Mouse (Mus musculus) c-Kit-positive CD71-positive TER-119-negative erythroid progenitor cells, embryonic 14.5 days (primary cell): ENCODE results near the gene Pou6f1.
"Not testable (repeated sequence)": the region's sequence is repeated elsewhere in the genome, so short reads cannot be mapped to it uniquely, and the experiment has no call there.

Experiments used
- DNase-seq: peaks from one replicate; pipeline ENCODE4 v3.0.0-alpha.2; 2013; ENCODE audit warnings: low read depth

The Pou6f1 gene

GRCm38 (mm10) chr15:100599276-100600046 lies at the start of gene Pou6f1:
TSS of gene Pou6f1 (minus strand) at chr15:100599984.
- DNase-seq, result no peak

- no peak for DNase-seq
Observed at GRCm38 (mm10) chr15:100646161-100646560, 46.4 kb upstream of the Pou6f1 start.

GRCm38 (mm10) chr15:100642451-100642850 lies 42.7 kb upstream of the Pou6f1 start:
- no peak for DNase-seq

GRCm38 (mm10) chr15:100641226-100641810 lies 41.5 kb upstream of the Pou6f1 start:
- DNase-seq, result no peak

- DNase-seq, result no peak
Observed at GRCm38 (mm10) chr15:100639972-100640750, 40.4 kb upstream of the Pou6f1 start.

- DNase-seq, result no peak
Observed at GRCm38 (mm10) chr15:100637661-100638060, 37.9 kb upstream of the Pou6f1 start.

- DNase-seq, result no peak
Observed at GRCm38 (mm10) chr15:100636700-100637501, 37.1 kb upstream of the Pou6f1 start, which contains the start of gene Smagp. TSS of gene Smagp (minus strand) at chr15:100636940.

GRCm38 (mm10) chr15:100635851-100636645 lies 36.3 kb upstream of the Pou6f1 start:
- no peak for DNase-seq

- no peak for DNase-seq
Observed at GRCm38 (mm10) chr15:100635239-100635638, 35.5 kb upstream of the Pou6f1 start.

GRCm38 (mm10) chr15:100633341-100633740 lies 33.6 kb upstream of the Pou6f1 start:
- no peak for DNase-seq

- no peak for DNase-seq
Observed at GRCm38 (mm10) chr15:100632323-100632722, 32.5 kb upstream of the Pou6f1 start.

- DNase-seq, result no peak
Observed at GRCm38 (mm10) chr15:100631454-100632170, 31.8 kb upstream of the Pou6f1 start.

- DNase-seq, result no peak
Observed at GRCm38 (mm10) chr15:100630126-100630525, 30.3 kb upstream of the Pou6f1 start.

GRCm38 (mm10) chr15:100628797-100629196 lies 29.0 kb upstream of the Pou6f1 start:
- DNase-seq, result no peak

- DNase-seq, result no peak
Observed at GRCm38 (mm10) chr15:100627774-100628370, 28.1 kb upstream of the Pou6f1 start.

GRCm38 (mm10) chr15:100627287-100627686 lies 27.5 kb upstream of the Pou6f1 start:
- DNase-seq, result no peak

GRCm38 (mm10) chr15:100624435-100624834 lies 24.7 kb upstream of the Pou6f1 start:
- no peak for DNase-seq

GRCm38 (mm10) chr15:100623754-100624153 lies 24.0 kb upstream of the Pou6f1 start:
- no peak for DNase-seq

GRCm38 (mm10) chr15:100622164-100622563 lies 22.4 kb upstream of the Pou6f1 start:
- DNase-seq, result no peak

GRCm38 (mm10) chr15:100621671-100622070 lies 21.9 kb upstream of the Pou6f1 start:
- DNase-seq, result not testable (repeated sequence)
